Mouse (Mus musculus): ENCODE results near the gene Etd. TPM values are rescaled to one million over a fixed set of nuclear protein-coding genes. Genes with fewer than 3 reads are reported as not detected.

Etd gene
- not detected for polyA plus RNA-seq (2017; shearing (Covaris generic))

DNA sequence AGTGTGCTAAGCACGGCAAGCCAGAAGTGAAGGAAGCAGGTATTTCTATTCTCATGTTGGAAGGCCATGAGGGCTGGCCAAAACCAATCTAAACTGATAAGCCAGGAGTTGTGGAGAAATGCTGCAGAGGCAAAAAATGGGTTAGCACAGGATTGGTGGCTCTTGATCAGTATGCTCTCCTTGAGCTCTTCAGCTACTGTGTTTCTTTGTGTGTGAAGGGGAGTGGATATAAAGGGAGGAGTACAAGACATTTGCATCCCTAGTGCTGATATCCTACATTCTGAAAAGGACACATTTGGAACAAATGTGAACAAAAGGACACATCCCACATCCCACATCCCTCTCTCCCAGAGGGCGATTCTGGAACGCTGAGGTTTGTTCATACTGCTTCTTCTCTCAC is at the start of gene Etd:
Gene Etd (plus strand): TSS at position 301 of the 400 bp plus-strand sequence.

Other genes starting within 250 kb of the Etd start
- not detected for gene Plac1, start 194.8 kb upstream of the Etd start, polyA plus RNA-seq (2017; shearing (Covaris generic))
- 9.2 TPM for gene Fam122b, start 165.1 kb upstream of the Etd start, polyA plus RNA-seq (2017; shearing (Covaris generic))
- not detected for gene Fam122c, start 161.5 kb upstream of the Etd start, polyA plus RNA-seq (2017; shearing (Covaris generic))
- 19.9 TPM for gene Mospd1, start 64.4 kb upstream of the Etd start, polyA plus RNA-seq (2017; shearing (Covaris generic))
- 21.5 TPM for gene Rtl8c, start 173.1 kb downstream of the Etd start, polyA plus RNA-seq (2017; shearing (Covaris generic))
- gene Gm14597, start 174.1 kb downstream of the Etd start, polyA plus RNA-seq (2017; shearing (Covaris generic)): not detected
- 33.7 TPM for gene Rtl8a, start 208.8 kb downstream of the Etd start, polyA plus RNA-seq (2017; shearing (Covaris generic))
- gene Rtl8b, start 235.5 kb downstream of the Etd start, polyA plus RNA-seq (2017; shearing (Covaris generic)): 31.7 TPM

Measured in CD4-positive, CD25-positive, alpha-beta regulatory T cell (primary cell).